Mouse (Mus musculus) lung, embryonic 15.5 days (tissue): Measurements from ENCODE around the gene Reep1. TPM values are rescaled to one million over a fixed set of nuclear protein-coding genes. Genes with fewer than 3 reads are reported as not detected.
A peak's percentile ranks its signal among the peaks of the same experiment; 100 is the strongest.

Experiments used
- ATAC-seq: fragments of 200-750 bp; cut with Nextera tagmentation; 2 replicates; pipeline ENCODE4 v1.8.0; 2017; ENCODE audit warnings: moderate number of reproducible peaks, borderline replicate concordance; ENCODE audit not compliant: low FRiP score, low TSS enrichment; ENCODE audit errors: extremely low read depth
- H3K27ac ChIP-seq: fragments of 300-500 bp; sonication (generic); 2 replicates; pipeline ENCODE4 v1.5.1; 2015; ENCODE audit warnings: moderate library complexity, mild to moderate bottlenecking, inconsistent platforms
- H3K27me3 ChIP-seq: fragments of 300-500 bp; sonication (generic); 2 replicates; pipeline ENCODE4 v1.6.1; 2015; ENCODE audit warnings: inconsistent platforms
- H3K36me3 ChIP-seq: fragments of 300-500 bp; sonication (generic); 2 replicates; pipeline ENCODE4 v1.6.1; 2015; ENCODE audit warnings: inconsistent platforms
- H3K4me1 ChIP-seq: fragments of 300-500 bp; sonication (generic); 2 replicates; pipeline ENCODE4 v1.6.1; 2015; ENCODE audit warnings: inconsistent platforms
- H3K4me2 ChIP-seq: fragments of 300-500 bp; sonication (generic); 2 replicates; pipeline ENCODE4 v1.6.1; 2015; ENCODE audit warnings: inconsistent platforms, mild to moderate bottlenecking, moderate library complexity
- H3K4me3 ChIP-seq: fragments of 300-500 bp; sonication (generic); 2 replicates; pipeline ENCODE4 v1.5.1; 2015; ENCODE audit warnings: mild to moderate bottlenecking, inconsistent platforms
- H3K9ac ChIP-seq: fragments of 300-500 bp; sonication (generic); 2 replicates; pipeline ENCODE4 v1.6.1; 2015; ENCODE audit warnings: inconsistent platforms
- H3K9me3 ChIP-seq: fragments of 300-500 bp; sonication (generic); 2 replicates; pipeline ENCODE4 v1.6.1; 2016; ENCODE audit warnings: inconsistent platforms
- WGBS: fragments of 180-500 bp; shearing (Covaris S2); methylation state at CpG from one replicate; pipeline ENCODE4 v1.1.7; 2015; 5-methylcytosine and 5-hydroxymethylcytosine counted together
- polyA plus RNA-seq: library from polyadenylated mRNA; unstranded; fragments of >200 nt; fragmentation: Nextera tagmentation; extraction: Ambion mirVana; gene quantifications from 2 replicates; pipeline ENCODE4 v1.2.1, GENCODE M21; 2015

Reep1 gene
- polyA plus RNA-seq, 1 experiment from 2014 or later, result 18.1 TPM

- Histone ChIP-seq H3K9ac (no peak overlapping the region), H3K4me3 (no peak overlapping the region), H3K27me3 (no peaks in the 10 kb centered on the region), H3K27ac (no peak overlapping the region), H3K4me1 (0 out of 2 replicates have a peak, but pooled peaks cover 2% of the 10 kb centered on the region), H3K36me3 (no peaks in the 10 kb centered on the region), H3K4me2 (no peak overlapping the region), H3K9me3 (no peaks in the 10 kb centered on the region)
- ATAC-seq, result no peak
- 72% methylated on average over 6 of the region's 6 CpGs for WGBS
Observed at GRCm38 (mm10) chr6:71791771-71792170, 84.4 kb downstream of the Reep1 start.

GRCm38 (mm10) chr6:71799391-71799790 is 92.0 kb downstream of the Reep1 start:
- Histone ChIP-seq H3K4me1 (0 out of 2 replicates have a peak, but pooled peaks cover 4% of the 10 kb centered on the region), H3K27ac (no peak overlapping the region), H3K9ac (no peak overlapping the region), H3K4me2 (no peak overlapping the region), H3K9me3 (no peaks in the 10 kb centered on the region), H3K36me3 (no peaks in the 10 kb centered on the region), H3K27me3 (no peaks in the 10 kb centered on the region), H3K4me3 (no peak overlapping the region)
- no peak for ATAC-seq
- 60% methylated on average over 3 of the region's 3 CpGs for WGBS

- H3K4me2 ChIP-seq, result no peak overlapping the region
- H3K9me3 ChIP-seq, result no peaks in the 10 kb centered on the region
- 58% methylated on average over 7 of the region's 7 CpGs for WGBS
- no peak overlapping the region for H3K4me3 ChIP-seq
- H3K27me3 ChIP-seq, result no peaks in the 10 kb centered on the region
- H3K4me1 ChIP-seq, result 0 out of 2 replicates have a peak, but pooled peaks cover 4% of the 10 kb centered on the region
- no peak overlapping the region for H3K27ac ChIP-seq
- no peak overlapping the region for H3K9ac ChIP-seq
- H3K36me3 ChIP-seq, result no peaks in the 10 kb centered on the region
- ATAC-seq, result no peak
Observed at GRCm38 (mm10) chr6:71801011-71801713, 93.8 kb downstream of the Reep1 start.

- Histone ChIP-seq H3K4me2 (no peak overlapping the region), H3K36me3 (no peaks in the 10 kb centered on the region), H3K27ac (no peak overlapping the region), H3K27me3 (no peaks in the 10 kb centered on the region), H3K9me3 (no peaks in the 10 kb centered on the region), H3K4me3 (no peak overlapping the region), H3K9ac (no peak overlapping the region), H3K4me1 (0 out of 2 replicates have a peak, but pooled peaks cover 4% of the 10 kb centered on the region)
- 74% methylated on average over 10 of the region's 10 CpGs for WGBS
- ATAC-seq, result no peak
Observed at GRCm38 (mm10) chr6:71801714-71802094, 94.3 kb downstream of the Reep1 start.

GRCm38 (mm10) chr6:71803609-71804008 is 96.2 kb downstream of the Reep1 start:
- H3K27me3 ChIP-seq, result no peaks in the 10 kb centered on the region
- H3K4me3 ChIP-seq, result no peak overlapping the region
- H3K36me3 ChIP-seq, result no peaks in the 10 kb centered on the region
- H3K9ac ChIP-seq, result no peak overlapping the region
- WGBS, result 74% methylated on average over 1 of the region's 1 CpGs
- H3K27ac ChIP-seq, result no peak overlapping the region
- no peak for ATAC-seq
- 0 out of 2 replicates have a peak, but pooled peaks cover 4% of the 10 kb centered on the region for H3K4me1 ChIP-seq
- H3K4me2 ChIP-seq, result no peak overlapping the region
- H3K9me3 ChIP-seq, result no peaks in the 10 kb centered on the region

- Histone ChIP-seq H3K4me2 (no peak overlapping the region), H3K9me3 (no peaks in the 10 kb centered on the region), H3K4me3 (no peak overlapping the region), H3K36me3 (no peaks in the 10 kb centered on the region), H3K27me3 (no peaks in the 10 kb centered on the region), H3K4me1 (0 out of 2 replicates have a peak, but pooled peaks cover 4% of the 10 kb centered on the region), H3K27ac (no peak overlapping the region), H3K9ac (no peak overlapping the region)
- ATAC-seq, result peak; percentile 89; the same call in 1 of the 2 replicates
- 23% methylated on average over 12 of the region's 12 CpGs for WGBS
Observed at GRCm38 (mm10) chr6:71804061-71804829, 96.9 kb downstream of the Reep1 start.

GRCm38 (mm10) chr6:71806713-71807112 is 99.4 kb downstream of the Reep1 start:
- Histone ChIP-seq H3K27me3 (no peaks in the 10 kb centered on the region), H3K36me3 (0 out of 2 replicates have a peak, but pooled peaks cover 4% of the 10 kb centered on the region), H3K27ac (no peak overlapping the region), H3K9me3 (no peaks in the 10 kb centered on the region), H3K4me3 (no peak overlapping the region), H3K4me1 (peaks cover 13% of the 10 kb centered on the region), H3K9ac (no peak overlapping the region), H3K4me2 (no peak overlapping the region)
- ATAC-seq, result no peak
- 62% methylated on average over 1 of the region's 1 CpGs for WGBS

GRCm38 (mm10) chr6:71809890-71810289 is 102.5 kb downstream of the Reep1 start:
- Histone ChIP-seq H3K9me3 (no peaks in the 10 kb centered on the region), H3K4me1 (peaks cover 9% of the 10 kb centered on the region), H3K27me3 (no peaks in the 10 kb centered on the region), H3K4me3 (no peak overlapping the region), H3K27ac (no peak overlapping the region), H3K9ac (no peak overlapping the region), H3K36me3 (peaks cover 15% of the 10 kb centered on the region), H3K4me2 (no peak overlapping the region)
- 45% methylated on average over 9 of the region's 9 CpGs for WGBS
- ATAC-seq, result no peak

- Histone ChIP-seq H3K36me3 (peaks cover 41% of the 10 kb centered on the region), H3K4me2 (no peak overlapping the region)
Observed at GRCm38 (mm10) chr6:71812820-71813219, 105.5 kb downstream of the Reep1 start.

GRCm38 (mm10) chr6:71819764-71820292 is 112.5 kb downstream of the Reep1 start:
- no peak for ATAC-seq
- WGBS, result 83% methylated on average over 5 of the region's 5 CpGs
- no peaks in the 10 kb centered on the region for H3K9me3 ChIP-seq
- H3K27ac ChIP-seq, result no peak overlapping the region
- H3K4me1 ChIP-seq, result peaks cover 13% of the 10 kb centered on the region
- no peaks in the 10 kb centered on the region for H3K27me3 ChIP-seq
- no peak overlapping the region for H3K9ac ChIP-seq
- H3K4me2 ChIP-seq, result no peak overlapping the region
- H3K36me3 ChIP-seq, result peaks cover 35% of the 10 kb centered on the region
- H3K4me3 ChIP-seq, result no peak overlapping the region

More at GRCm38 (mm10) chr6:71812820-71813219, 105.5 kb downstream of the Reep1 start:
- 82% methylated on average over 2 of the region's 2 CpGs for WGBS
- no peak for ATAC-seq
- Histone ChIP-seq H3K27ac (no peak overlapping the region), H3K9me3 (no peaks in the 10 kb centered on the region), H3K4me1 (peaks cover 9% of the 10 kb centered on the region), H3K27me3 (no peaks in the 10 kb centered on the region), H3K9ac (no peak overlapping the region), H3K4me3 (no peak overlapping the region)

GRCm38 (mm10) chr6:71823085-71823484 is 115.7 kb downstream of the Reep1 start:
- no peak overlapping the region for H3K27ac ChIP-seq
- whole genome bisulfite sequencing, result 1% methylated on average over 7 of the region's 7 CpGs
- ATAC-seq, result peak; percentile 37; the same call in 1 of the 2 replicates
- H3K4me3 ChIP-seq, result peak overlapping the region; percentile 68
- H3K4me1 ChIP-seq, result peaks cover 13% of the 10 kb centered on the region
- no peaks in the 10 kb centered on the region for H3K9me3 ChIP-seq
- H3K9ac ChIP-seq, result peak overlapping the region; percentile 54
- H3K27me3 ChIP-seq, result 0 out of 2 replicates have a peak, but pooled peaks cover 2% of the 10 kb centered on the region
- H3K4me2 ChIP-seq, result peak overlapping the region; percentile 62
- H3K36me3 ChIP-seq, result peaks cover 6% of the 10 kb centered on the region
